Mouse (Mus musculus): ENCODE measurements around the gene Slc34a2.

Gene Slc34a2

GRCm38 (mm10) chr5:53025276-53025973, 12.5 kb upstream of the Slc34a2 start:
- in situ Hi-C loops (cut with MboI) = no loop called here

DNA sequence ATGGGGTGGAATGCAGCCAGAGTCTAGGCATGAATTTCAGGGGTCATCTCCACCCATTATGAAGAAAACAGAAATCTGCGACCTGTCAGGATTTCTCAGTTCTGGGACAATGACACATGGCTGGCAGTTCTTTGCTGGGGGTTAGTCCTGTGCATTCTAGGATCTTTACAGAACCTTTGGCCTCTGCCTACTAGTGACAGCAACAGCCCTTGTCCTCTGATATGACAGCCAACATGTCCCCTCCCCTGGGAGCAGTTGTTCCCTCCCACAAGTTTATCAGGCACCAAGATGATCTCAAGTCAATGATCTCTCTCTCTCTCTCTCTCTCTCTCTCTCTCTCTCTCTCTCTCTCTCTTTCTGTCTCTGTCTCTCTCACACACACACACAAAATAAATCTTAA, 6.5 kb upstream of the Slc34a2 start:
- in situ Hi-C loops (cut with MboI) = no loop called here

DNA sequence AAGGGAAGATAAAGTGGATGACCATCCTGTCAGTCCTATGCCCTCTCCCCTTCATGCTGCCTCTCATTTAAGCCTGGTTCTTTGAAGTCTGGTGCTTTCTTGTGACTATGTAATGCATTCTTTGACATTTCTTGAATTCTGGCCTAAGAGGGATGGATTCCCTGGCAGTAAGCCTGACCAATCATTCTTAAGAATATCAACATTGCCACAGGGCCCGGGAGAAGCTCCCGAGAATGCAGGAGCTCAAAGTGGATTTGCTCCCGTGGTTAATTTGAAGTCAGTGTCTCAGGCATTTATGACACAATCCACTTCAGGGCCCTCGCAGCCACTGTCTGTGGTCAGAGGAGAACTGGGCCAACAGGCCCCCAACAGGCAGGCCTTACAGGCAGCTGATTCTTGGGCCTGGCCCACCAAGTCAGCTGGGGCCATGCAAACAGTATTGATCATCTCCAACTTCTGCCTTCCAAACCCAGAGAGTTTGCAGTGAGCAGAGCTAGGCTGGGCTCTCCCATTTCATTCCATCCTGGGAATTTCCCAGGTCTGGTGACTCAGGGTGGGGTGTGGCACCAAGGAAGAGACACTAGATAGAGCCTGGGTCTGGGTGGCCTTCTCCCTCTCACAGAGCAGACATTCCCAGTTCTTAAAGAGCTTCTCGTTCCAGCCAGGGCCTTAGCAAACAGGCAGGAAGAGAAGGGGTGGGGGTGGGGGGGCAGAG, 4.3 kb downstream of the Slc34a2 start:
- in situ Hi-C loops (cut with MboI) = no loop called here

DNA sequence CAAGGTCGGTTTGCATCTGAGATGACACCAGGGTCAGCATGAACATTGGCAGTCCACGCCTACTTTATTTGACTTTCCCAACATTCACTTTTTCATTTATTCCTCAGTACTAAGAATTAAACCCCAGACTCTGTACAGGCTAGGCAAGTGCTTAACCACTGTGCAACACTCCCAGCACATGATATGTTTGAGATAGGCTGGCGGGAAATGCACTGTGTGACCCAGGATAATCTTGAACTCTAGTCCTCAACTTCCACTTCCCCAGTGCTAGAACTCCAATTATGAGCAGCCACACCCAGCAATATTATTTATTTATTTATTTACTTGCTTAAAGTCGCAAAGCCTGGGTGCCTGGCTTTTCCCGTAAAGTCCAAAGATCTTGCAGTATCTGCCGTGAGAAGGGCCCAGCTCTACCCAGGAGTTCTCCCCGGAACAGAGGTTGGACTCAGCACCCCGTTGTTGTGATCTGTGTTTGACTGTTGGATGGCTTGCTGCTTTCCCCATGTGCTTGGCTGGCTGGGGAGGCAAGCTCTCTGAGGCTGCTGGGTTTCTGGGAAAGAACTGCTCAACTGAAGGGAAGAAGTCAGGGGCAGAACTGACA, 5.0 kb downstream of the Slc34a2 start:
- in situ Hi-C loops (cut with MboI) = no loop called here

GRCm38 (mm10) chr5:53043716-53044115, 5.8 kb downstream of the Slc34a2 start:
- in situ Hi-C loops (cut with MboI) = no loop called here

DNA sequence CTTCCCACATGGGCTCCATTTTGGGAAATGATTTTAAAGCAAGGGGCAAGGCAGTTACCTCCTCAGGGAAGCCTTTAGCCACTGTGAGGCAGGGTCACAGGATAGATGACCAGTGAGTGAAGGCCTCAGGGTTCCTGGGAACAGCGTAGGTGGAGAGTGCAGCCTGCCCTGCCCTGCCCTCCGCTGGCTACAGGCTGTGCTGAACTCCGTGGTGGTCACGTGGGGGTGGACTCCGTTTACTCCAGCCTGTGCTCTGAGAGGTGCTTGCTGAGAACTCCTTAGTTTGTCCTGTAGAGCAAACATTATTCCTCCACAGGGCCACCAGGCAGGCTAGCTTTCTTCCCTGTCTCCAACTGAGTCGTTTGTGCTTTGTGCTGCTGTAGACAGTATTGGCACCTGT, 10.1 kb downstream of the Slc34a2 start:
- in situ Hi-C loops (cut with MboI) = no loop called here

GRCm38 (mm10) chr5:53048599-53048998, 10.7 kb downstream of the Slc34a2 start:
- in situ Hi-C loops (cut with MboI) = no loop called here

DNA sequence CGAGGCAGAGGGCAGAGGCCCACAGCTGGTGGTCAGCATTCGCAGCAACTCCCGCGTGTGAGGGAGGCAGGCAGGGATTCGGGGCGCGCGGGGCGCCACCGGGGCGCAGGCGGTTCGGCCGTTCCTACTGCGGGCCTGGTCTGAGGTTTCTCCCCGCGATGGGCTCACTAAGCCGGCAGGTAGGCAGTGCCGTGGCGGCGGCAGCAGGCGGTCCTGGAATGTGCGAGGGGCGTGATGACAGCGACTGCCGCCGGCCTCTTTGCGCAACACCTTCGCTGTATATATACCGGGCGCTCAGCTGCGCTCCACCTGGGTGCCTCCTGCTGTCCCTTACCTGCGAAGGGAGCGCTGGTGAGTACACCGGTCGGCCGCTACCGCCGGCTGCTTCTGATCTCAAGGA, 11.2 kb downstream of the Slc34a2 start:
- in situ Hi-C loops (cut with MboI) = no loop called here

- in situ Hi-C loops (cut with MboI) = no loop called here
These were observed 13.1 kb downstream of the Slc34a2 start for GRCm38 (mm10) chr5:53050963-53051362.

GRCm38 (mm10) chr5:53053246-53053645, 15.4 kb downstream of the Slc34a2 start:
- in situ Hi-C loops (cut with MboI) = no loop called here

DNA sequence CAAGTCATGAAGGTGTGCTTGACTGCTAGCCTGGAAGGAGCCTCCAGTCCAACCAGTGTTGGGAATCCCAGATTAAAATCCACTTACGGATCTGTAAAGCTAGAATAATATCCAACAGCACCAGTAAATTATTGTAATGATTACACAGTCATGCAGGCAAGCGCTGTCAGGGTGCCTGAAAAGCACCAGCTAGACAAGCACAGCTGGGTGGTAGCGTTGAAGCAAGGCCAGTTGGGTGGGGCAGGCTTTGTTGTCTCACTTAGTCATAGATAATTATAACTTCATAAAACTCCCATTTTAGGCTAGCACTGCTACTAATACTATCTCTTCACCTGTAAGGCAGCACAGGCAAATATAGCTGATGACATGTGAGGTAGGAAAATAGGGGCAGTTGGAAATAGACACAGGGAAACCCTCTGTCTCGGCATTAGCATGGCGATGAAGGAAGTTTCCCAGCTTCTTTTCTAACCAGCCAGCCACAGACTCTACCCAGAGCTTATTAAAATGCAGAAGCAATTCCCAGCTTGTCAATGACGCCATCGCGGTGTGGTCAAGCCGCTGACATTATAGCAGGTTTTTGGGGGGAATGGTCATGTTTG, 23.8 kb downstream of the Slc34a2 start:
- in situ Hi-C loops (cut with MboI) = no loop called here

DNA sequence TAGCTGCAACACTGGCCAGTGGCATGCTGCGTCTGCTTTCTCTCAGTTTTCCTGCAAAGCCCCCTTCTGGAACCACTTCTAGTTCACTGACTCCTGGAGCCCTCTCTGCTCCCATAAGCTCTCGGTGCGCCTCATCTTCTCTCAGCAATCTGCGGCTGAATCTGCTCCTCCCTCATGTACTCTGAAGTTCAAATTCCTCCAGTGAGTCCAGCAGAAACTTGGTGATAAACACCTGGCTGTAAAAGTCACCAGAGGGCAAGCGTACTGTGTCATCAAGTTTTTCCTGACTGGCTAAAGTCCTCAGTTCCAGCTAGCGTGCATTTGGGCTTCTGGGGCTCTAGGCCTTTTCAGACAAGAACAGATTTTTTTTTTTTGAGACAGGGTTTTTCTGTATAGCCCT, 36.7 kb downstream of the Slc34a2 start:
- in situ Hi-C loops (cut with MboI) = no loop called here

DNA sequence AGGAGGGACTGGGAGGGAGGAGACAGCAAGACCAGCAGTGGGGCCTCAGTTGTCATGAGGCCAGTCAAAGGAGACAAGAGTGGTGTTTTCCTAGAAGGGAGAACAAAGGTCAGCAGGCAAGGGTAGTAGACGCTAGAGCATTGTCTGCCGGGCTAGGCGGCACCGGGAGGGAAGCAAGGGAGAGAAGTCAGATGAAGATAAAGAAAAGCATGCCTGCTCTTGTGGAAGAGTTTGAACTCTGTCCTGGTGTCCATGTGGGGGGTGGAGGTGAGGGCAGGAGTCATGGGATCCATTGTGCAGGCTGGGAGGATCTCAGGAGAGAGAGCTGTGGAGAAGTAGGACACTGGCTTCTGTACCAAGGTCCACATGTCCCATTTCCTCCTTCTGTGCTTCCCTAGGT, 40.6 kb downstream of the Slc34a2 start:
- in situ Hi-C loops (cut with MboI) = no loop called here

DNA sequence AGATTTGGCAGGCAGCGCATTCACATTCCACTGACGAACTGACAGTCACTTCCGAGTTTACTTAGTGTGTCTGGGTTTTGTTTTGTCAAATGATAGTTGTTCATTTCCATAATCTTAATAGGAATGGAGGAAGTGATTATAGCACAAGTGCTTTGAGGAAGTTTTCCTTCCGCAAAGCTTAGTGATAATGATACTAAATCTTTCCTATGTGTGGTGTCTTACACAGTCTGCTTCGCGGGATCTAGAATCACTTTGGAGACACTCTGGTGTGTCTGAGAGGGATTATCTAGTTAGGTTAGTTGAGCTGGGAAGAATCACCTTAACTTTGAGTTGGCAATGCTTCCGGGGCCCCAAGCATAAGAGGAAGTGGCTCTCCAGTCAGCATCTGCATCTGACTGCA, 49.6 kb downstream of the Slc34a2 start:
- in situ Hi-C loops (cut with MboI) = no loop called here

DNA sequence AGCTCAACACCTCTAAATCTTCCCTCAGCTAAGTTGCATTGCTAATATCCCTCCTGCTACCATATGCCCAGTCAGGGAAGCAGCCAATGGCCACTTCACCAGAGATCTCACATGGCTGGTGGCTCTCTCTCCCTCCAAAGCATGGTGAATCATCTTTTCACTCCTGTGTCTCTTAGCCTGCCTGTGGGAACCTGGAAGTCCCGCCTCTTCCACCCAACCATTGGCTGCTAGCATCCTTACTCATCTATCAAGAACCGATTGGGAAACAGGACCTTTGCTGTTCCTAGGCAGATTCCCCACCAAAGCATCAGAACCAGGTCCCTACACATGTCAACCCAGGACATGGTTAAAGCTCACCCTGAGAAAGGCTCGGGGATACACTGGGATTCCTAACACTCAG, 53.5 kb downstream of the Slc34a2 start:
- in situ Hi-C loops (cut with MboI) = no loop called here

DNA sequence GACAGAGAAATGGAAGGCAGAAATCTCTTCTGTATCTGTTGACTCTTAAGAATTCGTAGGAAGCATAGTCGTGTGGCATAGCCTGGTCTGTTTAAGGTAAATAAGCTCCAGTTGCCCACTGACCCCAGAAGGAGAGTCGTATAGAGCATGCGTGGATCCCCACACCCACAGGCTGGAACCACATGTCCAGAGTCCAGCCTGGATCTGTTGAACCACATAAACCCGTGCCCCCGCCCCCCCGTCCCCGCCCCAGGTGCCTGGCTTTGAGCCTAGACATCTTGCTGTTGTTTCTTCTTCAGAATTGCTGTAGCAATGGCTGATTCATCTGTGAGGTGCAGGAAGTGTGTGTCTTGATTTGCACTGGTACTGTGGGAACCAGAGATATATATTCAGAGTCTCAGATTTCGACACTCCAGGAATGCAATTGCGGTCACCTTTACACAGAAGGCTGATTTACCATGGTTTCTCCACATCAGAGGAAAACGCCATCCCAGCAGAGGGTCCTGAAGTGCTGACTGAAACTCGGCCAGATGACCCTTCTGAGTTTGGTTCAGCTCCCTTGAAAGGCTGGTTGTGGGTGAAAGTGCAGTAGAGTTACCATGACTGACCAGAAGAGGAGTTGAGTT, 64.1 kb downstream of the Slc34a2 start:
- in situ Hi-C loops (cut with MboI) = no loop called here

DNA sequence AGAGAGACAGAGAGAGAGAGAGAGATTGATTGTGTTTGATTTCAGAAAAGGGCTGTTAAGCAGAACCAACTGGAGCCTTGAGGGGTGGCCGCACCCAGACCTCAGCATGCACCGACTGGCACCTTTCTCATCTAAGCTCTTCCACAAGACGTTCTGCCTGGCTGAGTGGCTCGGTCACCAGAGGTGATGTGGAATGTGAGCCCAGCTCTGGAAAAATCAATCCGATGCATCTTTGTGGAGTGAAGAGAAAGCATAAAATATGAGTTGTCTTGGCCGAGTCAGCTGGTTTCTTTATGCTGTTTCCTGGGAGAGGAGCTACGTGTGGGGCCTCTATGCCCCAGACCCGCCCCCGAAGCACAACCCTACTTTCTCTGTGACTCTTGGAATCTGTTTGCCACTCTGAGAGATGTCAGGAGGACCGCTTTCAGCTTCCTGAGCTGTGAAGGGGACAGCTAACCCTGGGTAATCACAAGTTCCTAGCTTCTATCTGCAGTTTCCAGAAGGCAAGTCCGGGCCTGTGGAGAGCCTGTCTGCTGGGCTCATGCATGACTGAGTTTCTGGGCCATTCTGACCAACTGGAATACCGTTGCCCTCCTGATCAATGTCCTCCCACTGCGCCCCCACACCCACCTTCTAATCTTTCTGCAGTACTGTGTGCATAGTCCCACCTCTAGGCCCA, 66.4 kb downstream of the Slc34a2 start:
- in situ Hi-C loops (cut with MboI) = no loop called here

- in situ Hi-C loops (cut with MboI) = no loop called here
These were observed 67.8 kb downstream of the Slc34a2 start for GRCm38 (mm10) chr5:53105716-53106115.

GRCm38 (mm10) chr5:53106125-53106524, 68.2 kb downstream of the Slc34a2 start:
- in situ Hi-C loops (cut with MboI) = no loop called here

GRCm38 (mm10) chr5:53106731-53107130, 68.8 kb downstream of the Slc34a2 start:
- in situ Hi-C loops (cut with MboI) = no loop called here

DNA sequence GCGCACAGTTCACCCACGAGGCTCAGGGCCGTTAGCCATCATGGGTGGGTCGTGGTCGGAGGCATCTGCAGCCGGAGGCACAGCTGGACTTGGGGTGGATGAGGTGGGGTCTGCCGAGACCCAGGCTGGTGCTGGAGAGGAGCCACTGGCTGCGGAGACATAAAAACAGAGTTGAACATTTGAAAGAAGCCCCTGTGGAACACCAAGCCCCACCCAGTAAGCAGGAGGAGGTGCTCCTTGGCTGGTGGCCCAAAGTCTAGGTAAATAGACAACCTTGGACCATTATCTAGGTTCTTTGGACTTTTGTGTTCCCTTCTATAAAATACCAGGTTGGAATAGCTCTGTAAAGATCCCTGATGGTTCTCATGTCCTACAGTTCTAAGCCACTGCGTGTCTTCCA, 70.1 kb downstream of the Slc34a2 start:
- in situ Hi-C loops (cut with MboI) = no loop called here

DNA sequence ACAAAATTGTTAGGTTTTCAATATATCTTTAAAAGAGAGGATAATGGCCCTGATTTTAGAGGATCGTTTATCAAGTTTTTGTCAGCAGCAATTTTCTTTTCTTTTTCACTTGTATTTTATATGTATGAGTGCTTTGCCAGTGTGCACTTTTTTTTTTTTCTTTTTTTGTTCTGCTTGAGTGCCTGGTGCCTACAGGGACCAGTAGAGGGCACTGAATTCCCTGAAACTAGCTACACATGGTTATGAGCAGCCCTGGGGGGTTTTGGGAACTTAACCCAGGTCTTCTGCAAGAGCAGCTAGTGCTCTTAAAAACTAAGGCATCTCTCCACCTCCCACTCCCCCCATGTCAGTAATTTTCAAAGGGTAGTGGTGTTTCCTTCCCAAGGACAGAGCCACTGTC, 70.8 kb downstream of the Slc34a2 start:
- in situ Hi-C loops (cut with MboI) = no loop called here

Data from mature B cell (primary cell).